Mouse (Mus musculus) midbrain, postnatal 0 days (tissue): ENCODE data around the gene Wfdc12. TPM values are rescaled to one million over a fixed set of nuclear protein-coding genes. Genes with fewer than 3 reads are reported as not detected.

ENCODE experiments used
- ATAC-seq: fragments of 200-750 bp; cut with Nextera tagmentation; 2 replicates; pipeline ENCODE4 v1.8.0; 2017; ENCODE audit warnings: moderate number of reproducible peaks, mild to moderate bottlenecking, moderate TSS enrichment, moderate library complexity; ENCODE audit not compliant: low FRiP score
- DNase-seq: peaks from one replicate; pipeline ENCODE4 v3.0.0-alpha.2; 2015; ENCODE audit warnings: low spot score
- H3K27ac ChIP-seq: fragments of 300-500 bp; sonication (generic); 2 replicates; pipeline ENCODE4 v1.5.1; 2014; ENCODE audit warnings: low read depth, mild to moderate bottlenecking, low read length, mixed read lengths
- H3K27me3 ChIP-seq: fragments of 300-500 bp; sonication (generic); 2 replicates; pipeline ENCODE4 v1.6.1; 2014; ENCODE audit warnings: low read length, control low read depth, mixed read lengths; ENCODE audit not compliant: insufficient read depth
- H3K36me3 ChIP-seq: fragments of 300-500 bp; sonication (generic); 2 replicates; pipeline ENCODE4 v1.6.1; 2014; ENCODE audit warnings: low read length, control low read depth, mixed read lengths; ENCODE audit not compliant: insufficient read depth
- H3K4me1 ChIP-seq: fragments of 300-500 bp; sonication (generic); 2 replicates; pipeline ENCODE4 v1.6.1; 2014; ENCODE audit warnings: mild to moderate bottlenecking, control low read depth, antibody characterized with exemption, low read length, mixed read lengths; ENCODE audit not compliant: insufficient read depth
- H3K4me2 ChIP-seq: fragments of 300-500 bp; sonication (generic); 2 replicates; pipeline ENCODE4 v1.6.1; 2014; ENCODE audit warnings: low read depth, mild to moderate bottlenecking, low read length, mixed read lengths; ENCODE audit not compliant: poor library complexity, severe bottlenecking
- H3K4me3 ChIP-seq: fragments of 300-500 bp; sonication (generic); 2 replicates; pipeline ENCODE4 v1.5.1; 2014; ENCODE audit warnings: low read depth, mild to moderate bottlenecking, low read length, moderate library complexity
- H3K9ac ChIP-seq: fragments of 300-500 bp; sonication (generic); replicated peaks from 2 replicates; pipeline ENCODE4 v1.6.1; 2014; ENCODE audit warnings: mild to moderate bottlenecking, low read length, moderate library complexity, mixed read lengths; ENCODE audit not compliant: poor library complexity, severe bottlenecking
- H3K9me3 ChIP-seq: fragments of 300-500 bp; sonication (generic); 2 replicates; pipeline ENCODE4 v1.6.1; 2016; ENCODE audit warnings: low read length, control low read depth
- CTCF ChIP-seq: IDR thresholded peaks from 2 replicates; pipeline ENCODE4 v1.5.1; 2016; ENCODE audit warnings: antibody characterized with exemption, mild to moderate bottlenecking
- WGBS: fragments of 180-500 bp; shearing (Covaris S2); extraction: QIAGEN DNeasy Blood & Tissue Kit; methylation state at CpG from one replicate; pipeline ENCODE4 v1.1.7; 2014; 5-methylcytosine and 5-hydroxymethylcytosine counted together
- polyA plus RNA-seq: library from polyadenylated mRNA; unstranded; fragments of >200 nt; fragmentation: Nextera tagmentation; extraction: Ambion mirVana; gene quantifications from 2 replicates; pipeline ENCODE4 v1.2.1, GENCODE M21; 2015
- total RNA-seq: library from RNA; depleted of rRNA; stranded (reverse); fragments of >200 nt; gene quantifications from 2 replicates; pipeline ENCODE4 v1.2.3, GENCODE M21; 2014; rRNA removed

Gene Wfdc12
- total and polyA plus RNA-seq, 2 experiments from 2014 or later, result not detected

GRCm38 (mm10) chr2:164146556-164146955, 43.9 kb downstream of the Wfdc12 start:
- no peak for ATAC-seq
- no peaks in the 10 kb centered on the region for H3K9me3 ChIP-seq
- H3K4me3 ChIP-seq, result no peak overlapping the region
- H3K4me1 ChIP-seq, result no peaks in the 10 kb centered on the region
- H3K36me3 ChIP-seq, result peaks cover under 1% of the 10 kb centered on the region; the same call in 1 of the 2 replicates
- H3K4me2 ChIP-seq, result no peak overlapping the region
- WGBS, result 96% methylated on average over 12 of the region's 12 CpGs
- no peak for TF ChIP-seq CTCF
- no peak for DNase-seq
- no peak overlapping the region for H3K27ac ChIP-seq
- no peaks in the 10 kb centered on the region for H3K27me3 ChIP-seq
- H3K9ac ChIP-seq, result no peak overlapping the region

- ATAC-seq (no peak), DNase-seq (no peak)
- no peak overlapping the region for H3K4me2 ChIP-seq
- H3K4me3 ChIP-seq, result no peak overlapping the region
- WGBS, result 82% methylated on average over 10 of the region's 10 CpGs
- H3K4me1 ChIP-seq, result no peaks in the 10 kb centered on the region
- H3K27ac ChIP-seq, result no peak overlapping the region
- H3K9me3 ChIP-seq, result no peaks in the 10 kb centered on the region
- TF ChIP-seq CTCF, result no peak
- H3K9ac ChIP-seq, result no peak overlapping the region
- no peaks in the 10 kb centered on the region for H3K36me3 ChIP-seq
- H3K27me3 ChIP-seq, result no peaks in the 10 kb centered on the region
Observed at GRCm38 (mm10) chr2:164144541-164144940, 45.9 kb downstream of the Wfdc12 start.

GRCm38 (mm10) chr2:164144025-164144424, 46.4 kb downstream of the Wfdc12 start:
- Histone ChIP-seq H3K27ac (no peak overlapping the region), H3K4me3 (no peak overlapping the region), H3K9me3 (no peaks in the 10 kb centered on the region), H3K9ac (no peak overlapping the region), H3K27me3 (no peaks in the 10 kb centered on the region), H3K4me2 (no peak overlapping the region), H3K36me3 (no peaks in the 10 kb centered on the region), H3K4me1 (no peaks in the 10 kb centered on the region)
- WGBS, result 47% methylated on average over 6 of the region's 6 CpGs
- ATAC-seq (no peak), DNase-seq (no peak)
- TF ChIP-seq CTCF, result no peak

GRCm38 (mm10) chr2:164142021-164142420, 48.4 kb downstream of the Wfdc12 start:
- no peak for ATAC-seq
- Histone ChIP-seq H3K27ac (0 out of 2 replicates have a peak overlapping the region, but pooled peaks have one; percentile 0), H3K4me1 (peaks cover 6% of the 10 kb centered on the region; the same call in 1 of the 2 replicates), H3K27me3 (no peaks in the 10 kb centered on the region), H3K36me3 (no peaks in the 10 kb centered on the region), H3K4me3 (no peak overlapping the region), H3K9me3 (no peaks in the 10 kb centered on the region), H3K9ac (no peak overlapping the region), H3K4me2 (no peak overlapping the region)
- 59% methylated on average over 10 of the region's 10 CpGs for WGBS
- DNase-seq, result peak; percentile 31
- no peak for TF ChIP-seq CTCF

Other genes starting within 250 kb of the Wfdc12 start
- gene Ywhab, start 195.6 kb downstream of the Wfdc12 start, total RNA-seq, result 160 and 223 TPM in 2 replicates
- gene Ywhab, start 195.6 kb downstream of the Wfdc12 start, polyA plus RNA-seq, result 649 and 656 TPM in 2 replicates
- gene Pabpc1l, start 165.2 kb downstream of the Wfdc12 start, total RNA-seq, result 0.22 TPM in 1 of 2 replicates, not detected in the other
- 2.0 and 2.8 TPM in 2 replicates for gene Pabpc1l, start 165.2 kb downstream of the Wfdc12 start, polyA plus RNA-seq
- gene Stk4, start 120.3 kb downstream of the Wfdc12 start, total RNA-seq, result 24.6 and 28.3 TPM in 2 replicates
- 11.1 and 13.7 TPM in 2 replicates for gene Stk4, start 120.3 kb downstream of the Wfdc12 start, polyA plus RNA-seq
- gene Tomm34, start 119.4 kb downstream of the Wfdc12 start, total RNA-seq, result 32.4 and 34.7 TPM in 2 replicates
- 45.3 and 46.7 TPM in 2 replicates for gene Tomm34, start 119.4 kb downstream of the Wfdc12 start, polyA plus RNA-seq
- gene Kcns1, start 19.5 kb downstream of the Wfdc12 start, total RNA-seq, result 10.1 and 15.6 TPM in 2 replicates
- gene Kcns1, start 19.5 kb downstream of the Wfdc12 start, polyA plus RNA-seq, result 3.8 and 4.3 TPM in 2 replicates
- gene Wfdc5, start 7.9 kb downstream of the Wfdc12 start, total RNA-seq, result not detected in 2 replicates
- gene Wfdc5, start 7.9 kb downstream of the Wfdc12 start, polyA plus RNA-seq, result not detected in 2 replicates
- not detected in 2 replicates for gene Wfdc15a, start 9.5 kb upstream of the Wfdc12 start, total RNA-seq
- not detected in 2 replicates for gene Wfdc15a, start 9.5 kb upstream of the Wfdc12 start, polyA plus RNA-seq
- not detected in 2 replicates for gene Wfdc15b, start 31.1 kb upstream of the Wfdc12 start, total RNA-seq
- not detected in 2 replicates for gene Wfdc15b, start 31.1 kb upstream of the Wfdc12 start, polyA plus RNA-seq
- gene Svs2, start 47.9 kb upstream of the Wfdc12 start, total RNA-seq, result not detected in 2 replicates
- not detected in 2 replicates for gene Svs2, start 47.9 kb upstream of the Wfdc12 start, polyA plus RNA-seq
- not detected in 2 replicates for gene Svs3b, start 66.0 kb upstream of the Wfdc12 start, total RNA-seq
- not detected in 2 replicates for gene Svs3b, start 66.0 kb upstream of the Wfdc12 start, polyA plus RNA-seq
- not detected in 2 replicates for gene Svs4, start 87.9 kb upstream of the Wfdc12 start, total RNA-seq
- gene Svs4, start 87.9 kb upstream of the Wfdc12 start, polyA plus RNA-seq, result not detected in 2 replicates
- not detected in 2 replicates for gene Svs3a, start 98.7 kb upstream of the Wfdc12 start, total RNA-seq
- gene Svs3a, start 98.7 kb upstream of the Wfdc12 start, polyA plus RNA-seq, result not detected in 2 replicates
- gene Svs6, start 126.1 kb upstream of the Wfdc12 start, total RNA-seq, result not detected in 2 replicates
- not detected in 2 replicates for gene Svs6, start 126.1 kb upstream of the Wfdc12 start, polyA plus RNA-seq
- gene Svs5, start 142.1 kb upstream of the Wfdc12 start, total RNA-seq, result not detected in 2 replicates
- not detected in 2 replicates for gene Svs5, start 142.1 kb upstream of the Wfdc12 start, polyA plus RNA-seq
- gene Slpi, start 198.5 kb upstream of the Wfdc12 start, total RNA-seq, result not detected in 2 replicates
- gene Slpi, start 198.5 kb upstream of the Wfdc12 start, polyA plus RNA-seq, result 0.27 and 0.36 TPM in 2 replicates
- gene Rbpjl, start 212.5 kb upstream of the Wfdc12 start, total RNA-seq, result 0.77 TPM in 1 of 2 replicates, not detected in the other
- 0.04 TPM in 1 of 2 replicates, not detected in the other for gene Rbpjl, start 212.5 kb upstream of the Wfdc12 start, polyA plus RNA-seq
- gene Matn4, start 214.6 kb upstream of the Wfdc12 start, total RNA-seq, result 1.9 and 2.0 TPM in 2 replicates
- 1.9 and 2.1 TPM in 2 replicates for gene Matn4, start 214.6 kb upstream of the Wfdc12 start, polyA plus RNA-seq